Mouse (Mus musculus): ENCODE measurements around the gene Cdh15.
A peak's percentile ranks its signal among the peaks of the same experiment; 100 is the strongest.

Cdh15 gene

GRCm38 (mm10) chr8:122891440-122891839, 43.7 kb downstream of the Cdh15 start:
- no peak for DNase-seq (ENCODE audit: low spot score in 2 of 2)

GRCm38 (mm10) chr8:122893451-122893850, 45.7 kb downstream of the Cdh15 start:
- no peak for DNase-seq (ENCODE audit: low spot score in 2 of 2)

- no peak for DNase-seq (ENCODE audit: low spot score in 2 of 2)
These were observed 48.6 kb downstream of the Cdh15 start for GRCm38 (mm10) chr8:122896317-122896716.

DNA sequence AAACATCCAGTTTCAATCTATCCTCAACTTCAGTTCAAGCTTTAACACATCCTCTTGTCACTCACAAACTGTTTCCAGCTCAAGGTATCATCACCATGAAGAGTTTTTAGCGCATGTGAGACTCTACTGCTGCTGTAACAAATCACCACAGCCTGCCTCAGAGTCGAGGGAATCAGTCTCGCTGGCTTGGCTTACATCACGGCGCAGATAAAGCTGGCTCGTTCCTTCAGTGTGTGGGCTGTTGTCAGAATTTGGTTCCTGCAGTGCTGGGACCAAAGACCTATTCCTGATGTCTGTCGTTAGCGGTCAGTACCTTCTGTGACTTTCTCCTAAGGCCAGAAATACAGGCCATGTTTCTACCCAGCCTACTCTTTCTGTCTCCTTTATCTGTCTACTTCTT, 49.4 kb downstream of the Cdh15 start:
- no peak for DNase-seq (ENCODE audit: low spot score in 2 of 2)

- DNase-seq (ENCODE audit: low spot score in 2 of 2): no peak
These were observed 50.3 kb downstream of the Cdh15 start for GRCm38 (mm10) chr8:122898018-122898417.

DNA sequence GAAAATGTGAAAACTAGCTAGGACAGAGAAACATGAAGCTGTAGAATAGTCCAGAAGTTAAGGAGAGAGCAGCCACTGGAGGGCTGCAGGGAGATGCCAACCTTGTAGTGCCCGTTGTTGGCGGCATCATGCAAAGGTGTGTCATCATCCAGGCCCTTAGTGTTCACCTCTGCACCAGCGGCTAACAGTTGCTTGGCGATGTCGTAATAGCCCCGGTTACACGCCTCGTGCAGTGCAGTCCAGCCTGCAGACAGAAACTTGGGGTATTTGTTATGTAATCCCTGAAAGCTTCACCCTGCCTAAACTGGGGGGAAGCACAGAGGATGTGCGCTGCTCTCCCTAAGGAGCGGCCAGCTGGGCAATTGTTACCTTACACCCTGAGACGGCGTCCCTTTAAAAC, 50.7 kb downstream of the Cdh15 start:
- DNase-seq (ENCODE audit: low spot score in 2 of 2): no peak

DNA sequence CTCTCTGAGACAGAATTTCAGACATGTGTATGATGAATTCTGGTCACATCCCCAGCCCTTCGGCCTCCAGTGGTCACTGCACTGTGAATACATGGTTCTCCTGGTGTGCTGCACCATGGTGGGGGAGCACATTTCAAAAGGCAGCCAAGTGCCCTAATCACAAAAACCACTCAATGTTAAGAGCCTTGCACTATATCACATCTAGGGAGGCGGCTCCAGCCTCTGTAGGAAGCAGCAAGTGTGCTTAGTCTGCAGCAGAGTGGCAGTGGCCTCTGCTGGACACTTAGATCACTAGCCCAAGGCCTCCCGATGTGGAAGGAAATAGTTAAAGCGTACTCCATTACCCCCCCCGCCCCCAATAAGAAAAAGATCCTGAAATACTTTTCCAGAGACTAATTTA, 51.3 kb downstream of the Cdh15 start:
- DNase-seq (ENCODE audit: low spot score in 2 of 2): no peak

DNA sequence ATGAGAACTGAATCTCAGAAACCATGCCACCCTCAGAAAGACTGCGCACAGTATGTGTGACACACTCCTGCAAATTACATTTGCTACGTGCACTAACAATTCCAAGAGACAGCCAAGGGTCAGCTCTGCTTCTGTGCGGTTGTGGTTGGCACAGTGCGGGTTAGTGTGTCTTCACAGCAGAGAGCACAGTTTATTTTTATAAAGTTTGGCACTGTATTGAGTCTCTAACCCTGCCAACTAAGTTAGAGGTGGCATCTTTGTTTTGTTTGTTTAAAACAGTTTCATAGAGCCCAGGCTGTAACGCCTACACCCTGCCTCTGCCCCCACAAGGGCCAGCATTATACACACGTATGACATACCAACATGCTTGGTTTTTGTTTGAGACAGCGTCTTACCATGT, 53.7 kb downstream of the Cdh15 start:
- peak in 1 of 2 experiments; percentile 33 for DNase-seq (ENCODE audit: low spot score in 2 of 2)

DNA sequence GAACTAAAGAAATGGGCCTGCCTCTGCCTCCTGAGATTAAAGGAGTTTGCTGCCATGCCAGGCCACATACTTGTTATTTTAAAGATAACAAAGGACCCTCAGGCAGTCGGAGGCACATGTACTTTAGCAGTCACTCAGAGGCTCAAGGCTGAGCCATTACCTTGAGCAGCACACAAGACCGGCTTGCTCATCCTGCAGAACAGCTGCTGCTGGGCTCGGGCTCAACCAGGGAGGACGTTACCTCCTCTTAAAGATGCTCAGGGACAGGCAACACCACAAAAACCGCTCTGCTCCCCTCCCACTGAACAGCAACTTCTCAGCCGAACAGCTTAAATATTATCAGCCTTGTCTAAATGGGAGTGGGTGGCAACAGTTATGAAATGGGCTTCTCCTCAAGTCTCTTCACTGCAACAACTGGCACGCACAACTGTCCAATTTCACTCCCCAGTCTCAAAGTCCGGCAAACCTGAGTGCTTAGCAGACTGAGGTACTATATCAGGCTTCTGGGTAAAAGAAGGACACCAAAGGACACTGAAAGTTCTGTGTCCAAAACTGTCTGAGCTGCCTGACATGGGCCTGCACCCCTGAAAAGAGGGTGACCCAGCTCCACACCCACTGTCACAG, 54.2 kb downstream of the Cdh15 start:
- DNase-seq (ENCODE audit: low spot score in 2 of 2): no peak

- DNase-seq (ENCODE audit: low spot score in 2 of 2): peak in 1 of 2 experiments; percentile 18
These were observed 54.8 kb downstream of the Cdh15 start for GRCm38 (mm10) chr8:122902581-122902980.

- no peak for DNase-seq (ENCODE audit: low spot score in 2 of 2)
These were observed 55.2 kb downstream of the Cdh15 start for GRCm38 (mm10) chr8:122903002-122903401.

- DNase-seq (ENCODE audit: low spot score in 2 of 2): no peak
These were observed 56.7 kb downstream of the Cdh15 start for GRCm38 (mm10) chr8:122904496-122904895.

- peak; percentile 41 to 47 for DNase-seq (ENCODE audit: low spot score in 2 of 2)
These were observed 57.6 kb downstream of the Cdh15 start for GRCm38 (mm10) chr8:122905346-122905745.

GRCm38 (mm10) chr8:122906463-122907021, 58.8 kb downstream of the Cdh15 start:
- peak; percentile 94 to 97 for DNase-seq (ENCODE audit: low spot score in 2 of 2)

GRCm38 (mm10) chr8:122912150-122912549, 64.4 kb downstream of the Cdh15 start:
- DNase-seq (ENCODE audit: low spot score in 2 of 2): no peak

DNA sequence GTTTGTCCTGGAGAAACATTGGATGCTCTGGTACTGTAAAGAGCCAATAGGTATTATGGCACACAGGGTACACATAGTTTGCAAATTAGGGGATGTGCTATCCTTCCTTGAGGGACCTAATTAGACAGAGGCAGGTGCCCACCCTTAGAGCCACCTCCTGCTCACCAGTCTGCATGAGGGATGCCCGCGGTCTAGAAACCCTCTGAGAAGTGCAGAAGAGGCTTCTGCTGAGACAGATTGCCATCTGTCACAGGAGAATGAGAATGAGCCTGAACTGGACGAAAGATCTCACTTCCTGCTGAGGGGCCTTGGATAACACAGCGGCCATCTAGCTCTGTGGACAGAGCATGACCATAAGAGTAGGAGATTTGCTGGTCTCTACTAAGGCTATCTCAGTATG, 65.1 kb downstream of the Cdh15 start:
- DNase-seq (ENCODE audit: low spot score in 2 of 2): no peak

DNA sequence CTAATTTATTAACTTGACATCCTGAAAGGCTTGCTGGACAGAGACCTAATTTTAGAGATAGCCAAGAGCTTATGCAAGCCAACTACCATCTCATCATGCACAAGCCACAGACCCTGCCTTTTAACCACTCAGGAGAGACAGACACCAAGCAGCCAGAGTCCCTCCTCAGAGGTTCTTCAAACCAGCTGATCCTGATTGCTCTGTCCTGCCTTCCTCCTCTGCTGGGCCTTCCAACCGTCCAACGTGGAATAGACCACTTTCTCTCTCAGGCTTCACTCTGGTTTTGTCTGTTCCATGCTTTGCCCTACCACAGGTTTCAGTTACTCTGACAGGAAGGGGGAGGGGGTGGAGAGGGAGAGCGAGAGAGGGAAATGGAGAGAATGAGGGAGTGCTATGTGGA, 69.0 kb downstream of the Cdh15 start:
- no peak for DNase-seq (ENCODE audit: low spot score in 2 of 2)
